Comparison of ENCODE assay signal across 13 mouse cellular contexts in the genomic region with DNA sequence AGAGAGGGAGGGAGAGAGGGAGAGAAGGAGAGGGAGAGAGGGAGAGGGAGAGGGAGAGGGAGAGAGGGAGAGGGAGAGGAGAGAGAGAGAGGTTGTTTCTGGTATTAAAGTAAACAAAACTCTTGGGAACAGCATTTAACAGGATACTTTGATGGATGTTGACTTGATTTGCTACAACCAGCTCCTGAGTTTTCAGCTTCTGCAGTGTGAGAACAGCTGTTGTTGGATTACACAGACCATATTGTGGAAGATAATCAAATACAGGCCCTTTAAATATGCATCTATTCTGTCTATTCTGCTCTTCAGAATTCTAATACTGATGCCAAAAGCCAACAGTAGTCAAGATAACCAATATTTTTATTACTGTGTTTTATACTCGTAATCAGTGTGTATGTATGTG.
"Had no signal": no experiment of that assay in that cellular context is flagged by ENCODE, and none has a peak within 500 bp of the region (broad histone marks: within the 10 kb centered on the region; RNA-seq: fewer than 3 reads in every experiment).

No protein-coding gene starts in this region.

- H3K36me3 ChIP-seq: liver, embryonic 13.5 days had no signal

- H3K9ac ChIP-seq: liver, embryonic 13.5 days had no signal

- H3K9me3 ChIP-seq: liver, embryonic 13.5 days had no signal

- DNase-seq: kidney, adult 2 months; kidney, postnatal 10 days; kidney, postnatal 4 days; layer of hippocampus, adult 9-11 months; layer of hippocampus, postnatal 36 days; liver, embryonic 13.5 days; lung, postnatal 10 days; lung, postnatal 4 days; midbrain, embryonic 14.5 days; thymus, adult 18-20 months; thymus, postnatal 36 days had no signal

- H3K27ac ChIP-seq: left cerebral cortex, adult 2 months; liver, embryonic 13.5 days had no signal

- H3K27me3 ChIP-seq: liver, embryonic 13.5 days had no signal

- H3K4me3 ChIP-seq: left cerebral cortex, adult 2 months; liver, embryonic 13.5 days had no signal

- H3K4me2 ChIP-seq: liver, embryonic 13.5 days; midbrain, embryonic 11.5 days had no signal

- H3K4me1 ChIP-seq: liver, embryonic 13.5 days had no signal
